Mouse (Mus musculus) liver, embryonic 11.5 days (tissue): Measurements from ENCODE around the gene Rasl12. TPM values are rescaled to one million over a fixed set of nuclear protein-coding genes. Genes with fewer than 3 reads are reported as not detected.

ENCODE experiments used
- ATAC-seq: fragments of 200-750 bp; cut with Nextera tagmentation; replicated peaks from 2 replicates; pipeline ENCODE4 v1.8.0; 2017; ENCODE audit warnings: moderate number of reproducible peaks, mild to moderate bottlenecking, moderate TSS enrichment, moderate library complexity; ENCODE audit not compliant: low FRiP score
- DNase-seq: peaks from one replicate; pipeline ENCODE4 v3.0.0-alpha.2; 2017; ENCODE audit warnings: low spot score
- H3K27ac ChIP-seq: fragments of 300-500 bp; sonication (generic); 2 replicates; pipeline ENCODE4 v1.5.1; 2014; ENCODE audit warnings: mild to moderate bottlenecking, low read depth, low read length, control low read depth
- H3K27me3 ChIP-seq: fragments of 300-500 bp; sonication (generic); replicated peaks from 2 replicates; pipeline ENCODE4 v1.6.1; 2014; ENCODE audit warnings: low read length, mixed read lengths; ENCODE audit not compliant: control insufficient read depth, insufficient read depth
- H3K36me3 ChIP-seq: fragments of 300-500 bp; sonication (generic); 2 replicates; pipeline ENCODE4 v1.6.1; 2014; ENCODE audit warnings: mild to moderate bottlenecking, low read length, moderate library complexity, mixed read lengths; ENCODE audit not compliant: control insufficient read depth, insufficient read depth
- H3K4me1 ChIP-seq: fragments of 300-500 bp; sonication (generic); replicated peaks from 2 replicates; pipeline ENCODE4 v1.6.1; 2014; ENCODE audit warnings: low read length, mixed read lengths; ENCODE audit not compliant: control insufficient read depth, insufficient read depth
- H3K4me2 ChIP-seq: fragments of 300-500 bp; sonication (generic); 2 replicates; pipeline ENCODE4 v1.6.1; 2014; ENCODE audit warnings: mild to moderate bottlenecking, control low read depth, moderate library complexity
- H3K4me3 ChIP-seq: fragments of 300-500 bp; sonication (generic); 2 replicates; pipeline ENCODE4 v1.5.1; 2014; ENCODE audit warnings: low read depth, low read length, control low read depth
- H3K9ac ChIP-seq: fragments of 300-500 bp; sonication (generic); 2 replicates; pipeline ENCODE4 v1.6.1; 2014; ENCODE audit warnings: low read depth, low read length, control low read depth
- H3K9me3 ChIP-seq: fragments of 300-500 bp; sonication (generic); 2 replicates; pipeline ENCODE4 v1.6.1; 2016; ENCODE audit warnings: low read length, inconsistent platforms, mixed read lengths; ENCODE audit not compliant: control insufficient read depth
- WGBS: fragments of 180-500 bp; shearing (Covaris S2); extraction: QIAGEN DNeasy Blood & Tissue Kit; methylation state at CpG from one replicate; pipeline ENCODE4 v1.1.7; 2014; 5-methylcytosine and 5-hydroxymethylcytosine counted together
- polyA plus RNA-seq: library from polyadenylated mRNA; unstranded; fragments of >200 nt; fragmentation: Nextera tagmentation; extraction: Ambion mirVana; gene quantifications from 2 replicates; pipeline ENCODE4 v1.2.1, GENCODE M21; 2014

Rasl12 gene
- polyA plus RNA-seq, 1 experiment from 2014 or later, result 1.4 TPM

DNA sequence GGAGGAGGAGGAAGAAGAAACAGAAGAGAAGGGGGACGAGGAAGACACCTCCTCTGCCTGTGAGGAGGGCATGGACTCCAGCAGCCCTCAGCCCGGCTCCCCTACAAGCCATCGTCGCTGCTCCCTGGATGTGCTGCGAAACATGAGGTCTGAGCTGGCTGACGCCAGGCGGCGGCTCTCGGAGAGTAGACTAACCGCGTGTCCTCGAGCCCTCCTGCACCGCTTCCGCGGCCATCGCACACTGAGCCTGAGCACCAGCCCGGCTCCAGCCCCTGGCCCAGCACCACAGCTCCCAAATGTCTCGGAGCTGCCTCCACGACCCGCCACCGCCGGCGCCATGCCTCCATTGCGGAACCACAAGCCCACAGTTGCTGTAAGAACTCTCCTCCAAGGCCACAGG lies 26.6 kb upstream of the Rasl12 start:
- Histone ChIP-seq H3K27me3 (no peaks in the 10 kb centered on the region), H3K9ac (no peak overlapping the region), H3K4me1 (no peaks in the 10 kb centered on the region), H3K27ac (no peak overlapping the region), H3K36me3 (no peaks in the 10 kb centered on the region), H3K4me3 (no peak overlapping the region), H3K4me2 (no peak overlapping the region), H3K9me3 (no peaks in the 10 kb centered on the region)
- no peak for DNase-seq
- 80% methylated on average over 24 of the region's 24 CpGs for WGBS
- no peak for ATAC-seq

DNA sequence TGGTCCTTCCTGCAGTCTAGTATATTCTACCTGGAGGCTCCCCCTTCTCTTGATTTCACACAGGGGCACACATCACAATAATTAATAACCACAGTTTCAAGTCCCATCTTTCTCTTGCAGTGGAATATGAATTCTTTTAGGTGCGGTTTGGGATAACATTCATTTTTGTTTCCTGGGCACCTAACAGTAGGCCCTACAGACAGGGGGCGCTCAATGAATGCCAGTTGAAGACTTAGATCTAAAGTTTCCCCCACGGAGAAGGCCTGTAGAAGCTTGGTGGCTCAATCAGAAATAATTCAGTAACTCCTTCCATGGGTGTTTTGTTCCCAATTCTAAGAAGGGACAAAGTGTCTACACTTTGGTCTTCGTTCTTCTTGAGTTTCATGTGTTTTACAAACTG lies 25.9 kb upstream of the Rasl12 start:
- Histone ChIP-seq H3K9me3 (no peaks in the 10 kb centered on the region), H3K9ac (no peak overlapping the region), H3K27me3 (no peaks in the 10 kb centered on the region), H3K4me3 (no peak overlapping the region), H3K4me2 (no peak overlapping the region), H3K4me1 (no peaks in the 10 kb centered on the region), H3K27ac (no peak overlapping the region), H3K36me3 (no peaks in the 10 kb centered on the region)
- ATAC-seq (no peak), DNase-seq (no peak)
- WGBS, result 66% methylated on average over 4 of the region's 4 CpGs

DNA sequence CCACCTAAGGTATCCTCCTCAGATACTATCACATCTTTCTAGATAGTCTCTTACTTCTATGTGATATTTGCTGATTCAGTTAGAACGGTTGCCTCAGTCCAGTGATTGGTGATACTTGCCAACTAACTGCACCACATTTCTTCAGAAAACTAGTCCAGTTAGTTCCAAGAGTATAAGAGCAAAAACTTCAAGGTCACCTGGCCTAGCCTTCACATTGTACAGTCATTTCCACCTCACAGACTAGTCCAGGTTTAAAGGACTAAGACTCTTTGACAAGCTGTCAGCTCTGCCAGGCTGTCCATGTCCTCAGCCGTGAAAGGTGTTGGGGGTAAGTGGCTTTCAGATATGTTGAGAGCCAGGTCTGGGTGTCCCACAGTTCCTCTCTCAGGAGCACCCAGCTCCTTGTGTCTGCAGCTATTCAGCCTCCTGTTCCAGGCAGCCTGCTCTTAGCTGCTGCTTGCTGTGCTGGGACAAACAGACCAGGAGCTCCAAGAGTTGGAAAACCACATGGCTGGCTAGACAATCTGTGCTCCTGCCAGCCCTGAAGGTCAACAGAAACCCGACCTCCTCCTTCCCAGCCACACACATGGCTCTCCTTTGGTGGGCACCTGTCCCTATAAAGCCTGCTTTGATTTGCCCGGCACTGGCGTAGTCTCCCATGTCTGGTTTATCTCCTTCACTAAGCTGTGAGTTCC lies 23.7 kb upstream of the Rasl12 start:
- Histone ChIP-seq H3K36me3 (no peaks in the 10 kb centered on the region), H3K27ac (no peak overlapping the region), H3K4me1 (no peaks in the 10 kb centered on the region), H3K27me3 (no peaks in the 10 kb centered on the region), H3K4me3 (no peak overlapping the region), H3K9ac (no peak overlapping the region), H3K4me2 (no peak overlapping the region), H3K9me3 (no peaks in the 10 kb centered on the region)
- DNase-seq (no peak), ATAC-seq (no peak)
- 80% methylated on average over 5 of the region's 5 CpGs for WGBS

DNA sequence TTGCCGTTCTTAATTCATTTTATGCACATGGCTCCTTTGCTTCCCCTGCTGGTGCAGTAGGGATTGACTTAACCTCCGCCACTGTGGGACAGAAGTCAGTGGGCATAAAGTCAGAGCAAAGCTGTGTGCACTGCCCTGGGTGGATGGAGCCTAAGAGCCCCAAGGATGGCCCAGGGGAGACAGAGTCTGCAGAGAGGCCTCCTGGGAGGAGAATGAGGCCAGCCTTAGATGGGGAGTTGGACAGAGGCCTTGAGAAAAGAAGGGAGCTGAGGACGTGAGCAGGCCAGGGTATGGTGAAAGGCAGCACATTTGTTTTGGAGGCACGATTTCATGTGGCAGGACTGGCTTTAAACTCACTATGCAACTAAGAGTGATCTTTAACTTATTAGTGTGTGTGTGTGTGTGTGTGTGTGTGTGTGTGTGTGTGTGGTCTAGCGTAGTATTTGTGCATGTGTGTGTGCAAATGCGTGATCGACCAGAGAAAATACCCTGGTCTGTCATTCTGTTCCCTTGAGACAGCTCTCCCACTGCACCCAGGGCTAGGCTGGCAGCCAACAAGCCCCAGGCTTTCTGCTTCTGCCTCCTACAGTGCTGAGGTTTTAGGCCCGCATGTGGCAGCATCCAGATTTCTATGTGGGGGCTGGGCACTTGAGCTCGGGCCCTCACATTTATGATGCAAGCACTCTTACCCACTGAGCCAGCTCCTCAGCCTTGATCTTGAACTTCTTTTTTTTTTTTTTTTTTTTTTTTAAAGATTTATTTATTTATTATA lies 23.0 kb upstream of the Rasl12 start:
- Histone ChIP-seq H3K27ac (no peak overlapping the region), H3K4me3 (no peak overlapping the region), H3K27me3 (no peaks in the 10 kb centered on the region), H3K9ac (no peak overlapping the region), H3K4me1 (no peaks in the 10 kb centered on the region), H3K4me2 (no peak overlapping the region), H3K9me3 (no peaks in the 10 kb centered on the region), H3K36me3 (no peaks in the 10 kb centered on the region)
- DNase-seq (no peak), ATAC-seq (no peak)
- WGBS, result 84% methylated on average over 9 of the region's 9 CpGs

DNA sequence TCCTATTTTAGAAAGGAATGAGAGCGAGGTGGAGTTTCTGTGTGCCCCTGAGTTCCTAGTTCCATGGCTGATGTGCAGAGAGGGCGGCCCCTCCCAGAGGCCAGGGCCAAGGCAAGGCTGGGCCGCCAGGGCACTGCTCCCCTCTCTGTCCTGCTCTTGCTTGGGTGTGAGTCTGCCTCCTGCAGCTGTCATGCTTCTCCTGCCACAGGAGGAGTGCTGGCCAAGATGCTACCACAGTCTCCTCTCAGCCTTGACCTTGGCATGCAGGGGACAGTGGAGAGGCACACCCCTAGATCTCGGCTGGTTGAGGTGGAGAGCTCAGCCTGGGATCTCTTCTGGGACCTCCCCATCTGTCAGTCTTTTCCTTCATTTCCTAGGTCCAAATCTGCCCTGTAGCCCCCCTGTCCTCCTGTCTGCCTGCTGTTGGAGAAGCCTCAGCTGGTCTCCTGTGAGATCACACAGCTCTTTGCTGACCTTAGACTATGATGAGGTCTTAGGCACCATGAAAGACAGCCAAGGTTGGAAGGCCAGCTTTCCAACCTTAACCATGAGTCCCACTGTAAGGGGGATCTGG lies 17.2 kb upstream of the Rasl12 start:
- no peaks in the 10 kb centered on the region for H3K36me3 ChIP-seq
- H3K27me3 ChIP-seq, result 0 out of 2 replicates have a peak, but pooled peaks cover 2% of the 10 kb centered on the region
- no peak overlapping the region for H3K4me3 ChIP-seq
- no peaks in the 10 kb centered on the region for H3K9me3 ChIP-seq
- 77% methylated on average over 4 of the region's 4 CpGs for WGBS
- no peaks in the 10 kb centered on the region for H3K4me1 ChIP-seq
- no peak overlapping the region for H3K9ac ChIP-seq
- no peak overlapping the region for H3K4me2 ChIP-seq
- H3K27ac ChIP-seq, result no peak overlapping the region
- DNase-seq, result no peak
- ATAC-seq, result no peak

DNA sequence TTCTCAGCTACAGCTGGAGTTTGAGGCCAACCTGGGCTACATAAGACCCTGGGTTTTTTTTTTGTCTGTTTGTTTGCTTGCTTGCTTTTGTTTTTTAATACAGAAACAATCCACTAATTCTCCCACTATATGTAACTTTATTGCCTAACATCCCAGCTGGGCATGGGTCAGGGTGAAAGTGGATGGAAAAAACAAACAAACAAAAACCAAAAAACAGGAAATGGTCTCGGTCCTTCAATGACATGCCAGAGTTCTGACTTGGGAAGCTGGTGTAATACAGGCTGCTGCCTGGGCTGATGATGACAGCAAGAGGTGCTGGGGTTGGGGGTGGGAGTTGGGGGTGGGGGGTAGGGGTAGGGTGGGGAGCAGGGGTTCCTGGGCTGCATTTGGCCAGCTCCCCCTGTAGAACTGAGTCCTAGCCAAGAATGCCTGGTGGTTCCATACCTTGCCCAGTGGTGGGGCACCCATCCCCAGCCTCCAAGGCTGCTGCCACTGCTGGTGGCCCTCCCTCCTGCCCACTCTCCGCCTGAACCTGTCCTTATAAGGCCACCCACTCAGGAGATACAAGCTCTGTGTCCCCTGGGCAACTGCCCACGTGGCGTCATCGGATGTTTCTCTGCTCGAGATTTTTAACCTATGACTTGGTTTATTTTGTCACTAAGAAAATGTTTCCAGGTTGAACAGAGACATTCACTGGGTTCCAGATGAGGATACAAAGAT lies 16.1 kb upstream of the Rasl12 start:
- WGBS, result 69% methylated on average over 6 of the region's 6 CpGs
- DNase-seq (no peak), ATAC-seq (no peak)
- Histone ChIP-seq H3K27ac (no peak overlapping the region), H3K9ac (no peak overlapping the region), H3K4me3 (no peak overlapping the region), H3K4me2 (no peak overlapping the region), H3K4me1 (no peaks in the 10 kb centered on the region), H3K36me3 (no peaks in the 10 kb centered on the region), H3K27me3 (0 out of 2 replicates have a peak, but pooled peaks cover 2% of the 10 kb centered on the region), H3K9me3 (no peaks in the 10 kb centered on the region)

DNA sequence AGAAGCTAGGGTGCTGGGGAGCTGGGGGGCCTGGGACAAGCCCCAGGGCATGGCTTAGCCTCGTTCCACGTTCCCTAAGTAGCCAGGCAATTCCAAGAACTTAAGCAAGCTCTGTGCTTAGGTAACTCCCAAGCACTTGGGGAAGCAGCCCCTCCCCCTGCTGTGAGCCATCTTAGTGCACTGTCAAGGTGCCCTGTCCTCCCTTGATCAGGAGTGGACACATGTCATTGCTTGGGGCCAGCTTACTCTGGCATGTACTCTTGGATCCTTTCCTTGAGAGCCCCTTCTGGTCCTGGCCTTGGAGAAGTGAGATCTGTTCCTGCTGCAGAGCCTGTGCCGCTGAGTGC lies 15.6 kb upstream of the Rasl12 start:
- Histone ChIP-seq H3K9ac (no peak overlapping the region), H3K4me3 (no peak overlapping the region), H3K36me3 (no peaks in the 10 kb centered on the region), H3K4me1 (no peaks in the 10 kb centered on the region), H3K9me3 (no peaks in the 10 kb centered on the region), H3K27ac (no peak overlapping the region), H3K4me2 (no peak overlapping the region), H3K27me3 (0 out of 2 replicates have a peak, but pooled peaks cover 2% of the 10 kb centered on the region)
- ATAC-seq, result no peak
- WGBS, result 60% methylated on average over 3 of the region's 3 CpGs
- DNase-seq, result no peak

DNA sequence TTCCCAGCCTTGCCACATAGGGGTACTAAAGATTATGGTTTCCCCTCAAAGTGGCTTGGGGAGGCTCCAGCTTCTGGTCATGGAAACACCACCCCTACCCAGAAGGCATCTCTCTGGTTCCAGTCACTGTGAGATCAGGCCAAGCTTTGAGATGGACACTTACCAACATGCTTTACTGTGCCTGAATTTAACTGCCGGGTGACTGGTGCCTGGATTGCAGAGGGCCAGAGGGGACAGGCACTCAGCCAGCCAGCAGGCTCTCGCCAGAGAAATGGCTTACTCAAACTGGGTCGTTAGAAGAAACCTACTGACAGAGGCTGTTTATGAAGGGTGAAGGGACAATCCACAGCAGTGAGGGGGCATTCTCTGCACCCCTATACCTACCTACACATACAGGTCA lies 14.0 kb upstream of the Rasl12 start:
- Histone ChIP-seq H3K36me3 (no peaks in the 10 kb centered on the region), H3K4me3 (no peak overlapping the region), H3K27me3 (peaks cover 8% of the 10 kb centered on the region), H3K9ac (no peak overlapping the region), H3K27ac (no peak overlapping the region), H3K4me2 (no peak overlapping the region), H3K9me3 (no peaks in the 10 kb centered on the region), H3K4me1 (no peaks in the 10 kb centered on the region)
- no peak for ATAC-seq
- no peak for DNase-seq
- WGBS, result 55% methylated on average over 3 of the region's 3 CpGs
